In the genomic region with DNA sequence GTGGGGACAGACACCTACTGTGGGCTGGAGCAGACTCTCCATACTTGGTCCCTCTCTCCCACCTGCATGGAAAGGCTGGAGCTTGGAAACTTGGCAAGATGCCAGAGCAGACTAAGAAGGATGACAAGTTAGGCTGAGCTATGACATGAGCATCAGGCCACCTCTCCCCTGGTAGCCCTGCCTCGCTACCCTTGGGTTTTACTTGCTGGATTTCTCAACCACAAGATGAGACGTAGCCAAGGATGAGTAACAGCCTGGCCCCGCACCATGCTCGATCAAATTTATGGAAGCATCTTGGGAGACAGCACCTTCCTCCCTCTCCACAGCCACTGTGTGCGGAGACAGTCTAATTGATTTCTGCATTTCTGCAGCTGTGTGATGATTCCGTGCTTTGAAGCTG, we compare ENCODE assay signal across 16 mouse cellular contexts. TPM values are rescaled to one million over a fixed set of nuclear protein-coding genes. Genes with fewer than 3 reads are reported as not detected.
DNase-seq lines count a peak whose midpoint lies in the region; ATAC-seq lines count a peak whose summit lies in the region.
"Had no signal": no experiment of that assay in that cellular context is flagged by ENCODE, and none has a peak within 500 bp of the region (broad histone marks: within the 10 kb centered on the region; RNA-seq: fewer than 3 reads in every experiment).

No protein-coding gene starts in this region.

- intact Hi-C loops in heart, postnatal 25 days (cut with DNase I) = no loop called here

- H3K27ac ChIP-seq in embryonic facial prominence, embryonic 15.5 days (replicated peaks) = no peak overlapping the region
- H3K27ac ChIP-seq in embryonic facial prominence, embryonic 10.5 days (replicated peaks) = no peak overlapping the region; the same call in 1 of the 2 replicates
- peak overlapping the region; percentile 57 for H3K27ac ChIP-seq in heart, embryonic 10.5 days
- H3K27ac ChIP-seq in midbrain, embryonic 15.5 days = no peak overlapping the region
- no peak overlapping the region for H3K27ac ChIP-seq in midbrain, embryonic 13.5 days
- H3K27ac ChIP-seq in neural tube, embryonic 13.5 days (replicated peaks) = 0 out of 2 replicates have a peak overlapping the region, but pooled peaks have one; percentile 9
- H3K27ac ChIP-seq: layer of hippocampus, adult 2 months; stomach, embryonic 15.5 days had no signal

- no peak overlapping the region for H3K9ac ChIP-seq in embryonic facial prominence, embryonic 15.5 days
- no peak overlapping the region for H3K9ac ChIP-seq in midbrain, embryonic 15.5 days
- no peak overlapping the region for H3K9ac ChIP-seq in midbrain, embryonic 13.5 days (replicated peaks)
- no peak overlapping the region for H3K9ac ChIP-seq in neural tube, embryonic 13.5 days
- H3K9ac ChIP-seq: stomach, embryonic 15.5 days had no signal

- H3K4me2 ChIP-seq in embryonic facial prominence, embryonic 15.5 days (replicated peaks) = no peak overlapping the region
- no peak overlapping the region for H3K4me2 ChIP-seq in midbrain, embryonic 15.5 days
- no peak overlapping the region for H3K4me2 ChIP-seq in midbrain, embryonic 13.5 days (replicated peaks)
- no peak overlapping the region for H3K4me2 ChIP-seq in neural tube, embryonic 13.5 days
- H3K4me2 ChIP-seq: stomach, embryonic 15.5 days had no signal

- WGBS in embryonic facial prominence, embryonic 15.5 days = 70% methylated on average over 6 of the region's 6 CpGs
- 90% methylated on average over 6 of the region's 6 CpGs for WGBS in embryonic facial prominence, embryonic 10.5 days
- 89% methylated on average over 6 of the region's 6 CpGs for WGBS in heart, embryonic 10.5 days
- 74% methylated on average over 6 of the region's 6 CpGs for WGBS in midbrain, embryonic 15.5 days
- 83% methylated on average over 6 of the region's 6 CpGs for WGBS in midbrain, embryonic 13.5 days
- WGBS in neural tube, embryonic 13.5 days = 63% methylated on average over 6 of the region's 6 CpGs

- DNase-seq in embryonic facial prominence, embryonic 10.5 days (ENCODE audit: low spot score) = no peak
- DNase-seq in heart, embryonic 10.5 days (ENCODE audit: low spot score) = no peak
- no peak for DNase-seq in heart, postnatal 25 days (ENCODE audit: low spot score)
- DNase-seq: cerebellum, adult 18-20 months; heart, postnatal 4 days; left cerebral cortex, postnatal 4 days; lung, adult 18-20 months had no signal

- no peak overlapping the region for H3K4me3 ChIP-seq in embryonic facial prominence, embryonic 15.5 days (replicated peaks)
- H3K4me3 ChIP-seq in embryonic facial prominence, embryonic 10.5 days = no peak overlapping the region
- H3K4me3 ChIP-seq in heart, embryonic 10.5 days = no peak overlapping the region
- H3K4me3 ChIP-seq in midbrain, embryonic 15.5 days = no peak overlapping the region
- H3K4me3 ChIP-seq in midbrain, embryonic 13.5 days (replicated peaks) = no peak overlapping the region
- no peak overlapping the region for H3K4me3 ChIP-seq in neural tube, embryonic 13.5 days
- H3K4me3 ChIP-seq: layer of hippocampus, adult 2 months; myocyte; stomach, embryonic 15.5 days had no signal

- no peaks in the 10 kb centered on the region for H3K9me3 ChIP-seq in embryonic facial prominence, embryonic 15.5 days (replicated peaks)
- H3K9me3 ChIP-seq in embryonic facial prominence, embryonic 10.5 days = no peaks in the 10 kb centered on the region
- no peaks in the 10 kb centered on the region for H3K9me3 ChIP-seq in heart, embryonic 10.5 days
- no peaks in the 10 kb centered on the region for H3K9me3 ChIP-seq in midbrain, embryonic 15.5 days
- H3K9me3 ChIP-seq in midbrain, embryonic 13.5 days = no peaks in the 10 kb centered on the region
- no peaks in the 10 kb centered on the region for H3K9me3 ChIP-seq in neural tube, embryonic 13.5 days
- H3K9me3 ChIP-seq: stomach, embryonic 15.5 days had no signal

- peak; percentile 17; the same call in 1 of the 2 replicates for ATAC-seq in embryonic facial prominence, embryonic 15.5 days (ENCODE audit: insufficient number of reproducible peaks, low FRiP score, low TSS enrichment, low read depth)
- ATAC-seq in midbrain, embryonic 15.5 days (replicated peaks) = 0 out of 2 replicates have a peak, but pooled peaks have one; percentile 7
- ATAC-seq in midbrain, embryonic 13.5 days = no peak
- ATAC-seq in neural tube, embryonic 13.5 days (ENCODE audit: low read depth) = 0 out of 2 replicates have a peak, but pooled peaks have one; percentile 9
- ATAC-seq in monocyte, adult 5-6 weeks (replicated peaks; ENCODE audit: insufficient number of reproducible peaks, low FRiP score, low TSS enrichment, poor library complexity, severe bottlenecking) = no peak
- ATAC-seq: intestine, embryonic 16.5 days had no signal

- H3K36me3 ChIP-seq in embryonic facial prominence, embryonic 15.5 days = no peaks in the 10 kb centered on the region; the same call in 1 of the 2 replicates
- H3K36me3 ChIP-seq in embryonic facial prominence, embryonic 10.5 days (replicated peaks) = peaks cover 11% of the 10 kb centered on the region; the same call in 1 of the 2 replicates
- H3K36me3 ChIP-seq in heart, embryonic 10.5 days = peaks cover 14% of the 10 kb centered on the region; the same call in 1 of the 2 replicates
- H3K36me3 ChIP-seq in midbrain, embryonic 15.5 days (replicated peaks) = no peaks in the 10 kb centered on the region
- H3K36me3 ChIP-seq in midbrain, embryonic 13.5 days = no peaks in the 10 kb centered on the region
- no peaks in the 10 kb centered on the region for H3K36me3 ChIP-seq in neural tube, embryonic 13.5 days

- no peaks in the 10 kb centered on the region for H3K27me3 ChIP-seq in embryonic facial prominence, embryonic 15.5 days
- no peaks in the 10 kb centered on the region for H3K27me3 ChIP-seq in embryonic facial prominence, embryonic 10.5 days (replicated peaks; ENCODE audit: low read depth, poor library complexity, severe bottlenecking)
- H3K27me3 ChIP-seq in heart, embryonic 10.5 days (ENCODE audit: insufficient read depth, poor library complexity, severe bottlenecking) = no peaks in the 10 kb centered on the region
- H3K27me3 ChIP-seq in midbrain, embryonic 15.5 days (replicated peaks) = no peaks in the 10 kb centered on the region
- H3K27me3 ChIP-seq in midbrain, embryonic 13.5 days = no peaks in the 10 kb centered on the region
- no peaks in the 10 kb centered on the region for H3K27me3 ChIP-seq in neural tube, embryonic 13.5 days
- H3K27me3 ChIP-seq: stomach, embryonic 15.5 days had no signal

- H3K4me1 ChIP-seq in embryonic facial prominence, embryonic 15.5 days = peaks cover 50% of the 10 kb centered on the region
- peaks cover 69% of the 10 kb centered on the region for H3K4me1 ChIP-seq in embryonic facial prominence, embryonic 10.5 days
- H3K4me1 ChIP-seq in heart, embryonic 10.5 days = peaks cover 76% of the 10 kb centered on the region
- peaks cover 23% of the 10 kb centered on the region for H3K4me1 ChIP-seq in midbrain, embryonic 15.5 days
- peaks cover 42% of the 10 kb centered on the region for H3K4me1 ChIP-seq in midbrain, embryonic 13.5 days (replicated peaks)
- peaks cover 59% of the 10 kb centered on the region for H3K4me1 ChIP-seq in neural tube, embryonic 13.5 days (replicated peaks)

RNA-seq across cellular contexts. Expression of a gene that starts 28.3 kb away (rescaled TPM):
- 156 and 177 TPM in 2 replicates for polyA plus RNA-seq in embryonic facial prominence, embryonic 15.5 days (2015; fragmentation: Nextera tagmentation; extraction: Ambion mirVana)
- 69.3 and 69.7 TPM in 2 replicates for polyA plus RNA-seq in embryonic facial prominence, embryonic 10.5 days (2016; fragmentation: Nextera tagmentation; extraction: Ambion mirVana)
- 111 and 177 TPM in 2 replicates for polyA plus RNA-seq in heart, embryonic 10.5 days (2016; fragmentation: Nextera tagmentation; extraction: Ambion mirVana)
- 100 to 1,000 TPM; 129 to 132 TPM for total RNA-seq in heart, postnatal 25 days (2021)
- 33.9 and 42.1 TPM in 2 replicates for polyA plus RNA-seq in midbrain, embryonic 15.5 days (2015; fragmentation: Nextera tagmentation; extraction: Ambion mirVana)
- 24.0 and 29.3 TPM in 2 replicates for polyA plus RNA-seq in midbrain, embryonic 13.5 days (2015; fragmentation: Nextera tagmentation; extraction: Ambion mirVana)
- 38.5 and 43.5 TPM in 2 replicates for polyA plus RNA-seq in neural tube, embryonic 13.5 days (2015; fragmentation: Nextera tagmentation; extraction: Ambion mirVana)
- 0.67 to 5.3 TPM (median 3.0 TPM) in 3 replicates for total RNA-seq in monocyte, adult 5-6 weeks (2017)

Comparison
In these comparisons a context has a peak if more than half of its experiments do, and no peak if none do; other contexts are left out.
1. ATAC-seq: peak in embryonic facial prominence, embryonic 15.5 days (single experiment), midbrain, embryonic 15.5 days (single experiment) and neural tube, embryonic 13.5 days (single experiment); none in midbrain, embryonic 13.5 days (single experiment) and monocyte, adult 5-6 weeks (single experiment).
2. H3K27ac ChIP-seq: peak in heart, embryonic 10.5 days (single experiment) and neural tube, embryonic 13.5 days (single experiment); none in embryonic facial prominence, embryonic 15.5 days (single experiment), embryonic facial prominence, embryonic 10.5 days (single experiment), midbrain, embryonic 15.5 days (single experiment) and midbrain, embryonic 13.5 days (single experiment).